Comparison of ENCODE assay signal across 17 mouse cellular contexts in the genomic region with DNA sequence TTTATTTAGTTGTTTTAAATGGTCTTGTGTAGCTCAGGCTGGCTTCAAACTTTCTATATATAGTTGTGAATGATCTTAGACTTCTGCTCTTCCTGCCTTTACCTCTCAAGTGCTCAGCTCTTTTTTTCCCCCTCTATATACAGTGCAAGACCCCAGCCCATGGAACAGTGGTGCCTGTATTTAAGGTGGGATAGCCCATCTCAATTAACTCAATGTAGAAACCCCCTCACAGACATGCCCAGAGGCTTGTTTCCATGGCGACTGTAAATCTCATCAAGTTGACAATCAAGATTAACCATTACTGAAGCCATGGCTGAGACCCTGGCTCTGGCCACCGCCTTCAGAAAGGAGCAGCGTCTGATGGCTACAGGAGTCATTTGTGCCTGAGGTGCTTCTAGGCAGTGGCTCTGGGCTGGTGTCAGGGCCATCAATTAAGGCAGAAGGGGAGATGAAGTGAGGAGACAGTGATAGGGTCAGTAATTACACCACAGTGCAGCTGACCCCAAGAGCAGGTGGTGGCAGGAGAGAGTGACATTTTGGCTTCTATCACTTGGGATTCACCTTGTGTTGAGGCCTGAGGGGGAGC.
"Had no signal": no experiment of that assay in that cellular context is flagged by ENCODE, and none has a peak within 500 bp of the region (broad histone marks: within the 10 kb centered on the region; RNA-seq: fewer than 3 reads in every experiment).

No protein-coding gene starts in this region.

- H3K27ac ChIP-seq: kidney, postnatal 0 days; layer of hippocampus, adult 2 months; limb, embryonic 12.5 days; liver, embryonic 13.5 days; lung, embryonic 15.5 days; macrophage; neural tube, embryonic 13.5 days; stomach, embryonic 15.5 days had no signal

- H3K27me3 ChIP-seq: limb, embryonic 12.5 days; liver, embryonic 13.5 days; lung, embryonic 15.5 days; neural tube, embryonic 13.5 days; stomach, embryonic 15.5 days had no signal

- H3K9me3 ChIP-seq: limb, embryonic 12.5 days; liver, embryonic 13.5 days; lung, embryonic 15.5 days; neural tube, embryonic 13.5 days; stomach, embryonic 15.5 days had no signal

- H3K9ac ChIP-seq: limb, embryonic 12.5 days; liver, embryonic 13.5 days; liver, postnatal 0 days; lung, embryonic 15.5 days; neural tube, embryonic 13.5 days; stomach, embryonic 15.5 days had no signal

- H3K4me1 ChIP-seq: limb, embryonic 12.5 days; liver, embryonic 13.5 days; stomach, embryonic 15.5 days had no signal

- ATAC-seq: liver, postnatal 0 days had no signal

- DNase-seq: kidney, adult 11 months; kidney, adult 9 months; kidney, postnatal 36 days; liver; liver, embryonic 13.5 days; liver, postnatal 0 days; lung, postnatal 14 days; thymus, adult 2 months; thymus, postnatal 25 days had no signal

- H3K36me3 ChIP-seq: limb, embryonic 12.5 days; liver, embryonic 13.5 days; lung, embryonic 15.5 days; neural tube, embryonic 13.5 days; stomach, embryonic 15.5 days had no signal

- H3K4me2 ChIP-seq: limb, embryonic 12.5 days; liver, embryonic 13.5 days; lung, embryonic 15.5 days; neural tube, embryonic 13.5 days; stomach, embryonic 15.5 days had no signal

- H3K4me3 ChIP-seq: layer of hippocampus, adult 2 months; limb, embryonic 12.5 days; liver, embryonic 13.5 days; lung, embryonic 15.5 days; megakaryocyte, embryonic 14.5 days; neural tube, embryonic 13.5 days; stomach, embryonic 15.5 days had no signal
